Mouse (Mus musculus) liver, adult 2 months (tissue): ENCODE measurements around the gene Desi1.

Experiments used
- CTCF ChIP-seq: fragments of 200-500 bp; IDR thresholded peaks from 2 replicates; pipeline ENCODE4 v1.5.1; 2011; ENCODE audit warnings: low read depth, low read length, control low read depth
- POLR2A ChIP-seq: fragments of 200-500 bp; IDR thresholded peaks from 2 replicates; pipeline ENCODE4 v1.6.1; 2011; ENCODE audit warnings: low read length, control low read depth; ENCODE audit not compliant: insufficient read depth; ENCODE audit errors: extremely low read depth

DNA sequence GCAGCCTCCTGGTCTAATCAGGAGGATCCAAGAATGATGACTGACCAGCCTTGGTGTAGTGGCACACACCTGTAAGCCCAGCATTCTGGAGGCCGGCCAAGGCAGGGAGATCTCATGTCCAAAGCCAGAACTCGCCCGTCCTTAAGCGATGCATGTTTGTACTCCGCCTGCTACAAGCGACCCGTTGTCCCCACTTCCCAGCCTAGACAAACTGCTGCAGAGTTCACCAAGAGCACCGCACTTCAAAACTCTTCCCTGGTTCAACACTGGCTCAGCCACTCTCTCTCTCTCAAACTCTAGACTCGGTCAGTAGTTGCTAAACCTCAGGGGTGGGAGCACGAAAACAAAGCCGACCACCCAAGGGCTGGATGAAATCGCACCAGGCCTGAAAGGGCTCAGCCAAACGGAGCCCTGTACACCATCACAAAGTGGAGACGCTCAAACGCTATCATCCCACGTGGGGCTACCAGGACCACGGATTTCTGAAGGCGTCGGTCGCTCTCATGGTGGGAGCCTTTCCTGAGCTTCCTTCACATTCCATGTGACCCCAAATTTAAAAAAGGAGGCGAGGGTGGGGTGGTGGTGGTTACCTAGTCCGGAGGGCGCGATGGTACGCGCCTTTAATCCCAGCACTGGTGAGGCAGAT, 12.7 kb upstream of the Desi1 start:
- TF ChIP-seq CTCF (no peak), POLR2A (no peak)
